Mouse (Mus musculus): Measurements from ENCODE around the gene Glmp.
A peak's percentile ranks its signal among the peaks of the same experiment; 100 is the strongest.
"Not testable (repeated sequence)": the region's sequence is repeated elsewhere in the genome, so short reads cannot be mapped to it uniquely, and the experiment has no call there.

The Glmp gene

GRCm38 (mm10) chr3:88324951-88325405 lies at the start of gene Glmp:
Gene Glmp (plus strand): TSS chr3:88325023.
- peak; percentile 89 for DNase-seq (ENCODE audit: low read depth, low spot score)

GRCm38 (mm10) chr3:88276121-88276520 lies 48.7 kb upstream of the Glmp start:
- DNase-seq (ENCODE audit: low read depth, low spot score): peak; percentile 75

- DNase-seq (ENCODE audit: low read depth, low spot score): peak; percentile 99
Measured at GRCm38 (mm10) chr3:88276529-88277143, 48.2 kb upstream of the Glmp start.

GRCm38 (mm10) chr3:88280035-88280434 lies 44.8 kb upstream of the Glmp start:
- peak; percentile 90 for DNase-seq (ENCODE audit: low read depth, low spot score)

- peak; percentile 99 for DNase-seq (ENCODE audit: low read depth, low spot score)
Measured at GRCm38 (mm10) chr3:88281141-88281916, 43.5 kb upstream of the Glmp start.

- DNase-seq (ENCODE audit: low read depth, low spot score): peak; percentile 76
Measured at GRCm38 (mm10) chr3:88284815-88285564, 39.8 kb upstream of the Glmp start.

GRCm38 (mm10) chr3:88285565-88285895 lies 39.3 kb upstream of the Glmp start:
- DNase-seq (ENCODE audit: low read depth, low spot score): not testable (repeated sequence)

- DNase-seq (ENCODE audit: low read depth, low spot score): no peak
Measured at GRCm38 (mm10) chr3:88287110-88287509, 37.7 kb upstream of the Glmp start, which contains the start of gene Gm38392. Gene Gm38392 (minus strand): TSS chr3:88287210.

GRCm38 (mm10) chr3:88288133-88288713 lies 36.6 kb upstream of the Glmp start:
- peak; percentile 66 for DNase-seq (ENCODE audit: low read depth, low spot score)

- peak; percentile 84 for DNase-seq (ENCODE audit: low read depth, low spot score)
Measured at GRCm38 (mm10) chr3:88291970-88292369, 32.9 kb upstream of the Glmp start.

- DNase-seq (ENCODE audit: low read depth, low spot score): not testable (repeated sequence)
Measured at GRCm38 (mm10) chr3:88295272-88295671, 29.6 kb upstream of the Glmp start.

- DNase-seq (ENCODE audit: low read depth, low spot score): no peak
Measured at GRCm38 (mm10) chr3:88296110-88296560, 28.7 kb upstream of the Glmp start.

- DNase-seq (ENCODE audit: low read depth, low spot score): peak; percentile 100
Measured at GRCm38 (mm10) chr3:88296561-88297318, 28.1 kb upstream of the Glmp start, which contains the start of the genes Tsacc and Cct3. Gene Tsacc (minus strand): TSS chr3:88296999. Gene Cct3 (plus strand): TSS chr3:88297116.

GRCm38 (mm10) chr3:88297321-88297851 lies 27.4 kb upstream of the Glmp start:
- peak; percentile 42 for DNase-seq (ENCODE audit: low read depth, low spot score)

GRCm38 (mm10) chr3:88299172-88299571 lies 25.7 kb upstream of the Glmp start:
- DNase-seq (ENCODE audit: low read depth, low spot score): no peak

- peak; percentile 57 for DNase-seq (ENCODE audit: low read depth, low spot score)
Measured at GRCm38 (mm10) chr3:88328956-88329355, 4.1 kb downstream of the Glmp start.

- peak; percentile 83 for DNase-seq (ENCODE audit: low read depth, low spot score)
Measured at GRCm38 (mm10) chr3:88331282-88331681, 6.5 kb downstream of the Glmp start.

GRCm38 (mm10) chr3:88334029-88334658 lies 9.3 kb downstream of the Glmp start:
- DNase-seq (ENCODE audit: low read depth, low spot score): peak; percentile 84

GRCm38 (mm10) chr3:88334902-88335435 lies 10.1 kb downstream of the Glmp start:
- no peak for DNase-seq (ENCODE audit: low read depth, low spot score)
